Mouse (Mus musculus): Measurements from ENCODE around the gene Wdr76. TPM values are rescaled to one million over a fixed set of nuclear protein-coding genes. Genes with fewer than 3 reads are reported as not detected.

Gene Wdr76
- polyA plus RNA-seq (2014; fragmentation: Illumina TruSeq; extraction: RNeasy Lipid Tissue Mini Kit (QIAGEN cat#74804); ENCODE audit: low read depth, low replicate concordance), result 6.3 TPM

GRCm38 (mm10) chr2:121505942-121506882 is at the start of gene Wdr76, which contains the start of gene Mfap1a:
Gene Wdr76 (plus strand): TSS chr2:121506723.
Gene Mfap1a (minus strand): TSS chr2:121506665.

GRCm38 (mm10) chr2:121473301-121474179 is 33.0 kb upstream of the Wdr76 start, which contains the start of gene Mfap1b:
Gene Mfap1b (minus strand): TSS chr2:121474067.

Other genes starting within 250 kb of the Wdr76 start
- 25.2 TPM for gene Trp53bp1, start 235.3 kb upstream of the Wdr76 start, polyA plus RNA-seq (2014; fragmentation: Illumina TruSeq; extraction: RNeasy Lipid Tissue Mini Kit (QIAGEN cat#74804); ENCODE audit: low read depth, low replicate concordance)
- gene Map1a, start 217.1 kb upstream of the Wdr76 start, polyA plus RNA-seq (2014; fragmentation: Illumina TruSeq; extraction: RNeasy Lipid Tissue Mini Kit (QIAGEN cat#74804); ENCODE audit: low read depth, low replicate concordance), result 1.2 TPM
- gene Ppip5k1, start 151.3 kb upstream of the Wdr76 start, polyA plus RNA-seq (2014; fragmentation: Illumina TruSeq; extraction: RNeasy Lipid Tissue Mini Kit (QIAGEN cat#74804); ENCODE audit: low read depth, low replicate concordance), result 9.6 TPM
- gene Ckmt1, start 149.0 kb upstream of the Wdr76 start, polyA plus RNA-seq (2014; fragmentation: Illumina TruSeq; extraction: RNeasy Lipid Tissue Mini Kit (QIAGEN cat#74804); ENCODE audit: low read depth, low replicate concordance), result 1.8 TPM
- not detected for gene Strc, start 119.6 kb upstream of the Wdr76 start, polyA plus RNA-seq (2014; fragmentation: Illumina TruSeq; extraction: RNeasy Lipid Tissue Mini Kit (QIAGEN cat#74804); ENCODE audit: low read depth, low replicate concordance)
- gene Pdia3, start 92.9 kb upstream of the Wdr76 start, polyA plus RNA-seq (2014; fragmentation: Illumina TruSeq; extraction: RNeasy Lipid Tissue Mini Kit (QIAGEN cat#74804); ENCODE audit: low read depth, low replicate concordance), result 1,612 TPM
- 1.4 TPM for gene Catsper2, start 92.9 kb upstream of the Wdr76 start, polyA plus RNA-seq (2014; fragmentation: Illumina TruSeq; extraction: RNeasy Lipid Tissue Mini Kit (QIAGEN cat#74804); ENCODE audit: low read depth, low replicate concordance)
- 0.82 TPM for gene Ell3, start 62.4 kb upstream of the Wdr76 start, polyA plus RNA-seq (2014; fragmentation: Illumina TruSeq; extraction: RNeasy Lipid Tissue Mini Kit (QIAGEN cat#74804); ENCODE audit: low read depth, low replicate concordance)
- gene Serf2, start 57.5 kb upstream of the Wdr76 start, polyA plus RNA-seq (2014; fragmentation: Illumina TruSeq; extraction: RNeasy Lipid Tissue Mini Kit (QIAGEN cat#74804); ENCODE audit: low read depth, low replicate concordance), result 98.5 TPM
- gene Hypk, start 53.4 kb upstream of the Wdr76 start, polyA plus RNA-seq (2014; fragmentation: Illumina TruSeq; extraction: RNeasy Lipid Tissue Mini Kit (QIAGEN cat#74804); ENCODE audit: low read depth, low replicate concordance), result 45.5 TPM
- gene Serinc4, start 49.9 kb upstream of the Wdr76 start, polyA plus RNA-seq (2014; fragmentation: Illumina TruSeq; extraction: RNeasy Lipid Tissue Mini Kit (QIAGEN cat#74804); ENCODE audit: low read depth, low replicate concordance), result not detected
- 80.1 TPM for gene Mfap1b, start 32.7 kb upstream of the Wdr76 start, polyA plus RNA-seq (2014; fragmentation: Illumina TruSeq; extraction: RNeasy Lipid Tissue Mini Kit (QIAGEN cat#74804); ENCODE audit: low read depth, low replicate concordance)
- gene Mfap1a, start 58 bp upstream of the Wdr76 start, polyA plus RNA-seq (2014; fragmentation: Illumina TruSeq; extraction: RNeasy Lipid Tissue Mini Kit (QIAGEN cat#74804); ENCODE audit: low read depth, low replicate concordance), result 93.0 TPM